Mouse (Mus musculus): Measurements from ENCODE around the gene Hyal1.
A peak's percentile ranks its signal among the peaks of the same experiment; 100 is the strongest.

The Hyal1 gene

DNA sequence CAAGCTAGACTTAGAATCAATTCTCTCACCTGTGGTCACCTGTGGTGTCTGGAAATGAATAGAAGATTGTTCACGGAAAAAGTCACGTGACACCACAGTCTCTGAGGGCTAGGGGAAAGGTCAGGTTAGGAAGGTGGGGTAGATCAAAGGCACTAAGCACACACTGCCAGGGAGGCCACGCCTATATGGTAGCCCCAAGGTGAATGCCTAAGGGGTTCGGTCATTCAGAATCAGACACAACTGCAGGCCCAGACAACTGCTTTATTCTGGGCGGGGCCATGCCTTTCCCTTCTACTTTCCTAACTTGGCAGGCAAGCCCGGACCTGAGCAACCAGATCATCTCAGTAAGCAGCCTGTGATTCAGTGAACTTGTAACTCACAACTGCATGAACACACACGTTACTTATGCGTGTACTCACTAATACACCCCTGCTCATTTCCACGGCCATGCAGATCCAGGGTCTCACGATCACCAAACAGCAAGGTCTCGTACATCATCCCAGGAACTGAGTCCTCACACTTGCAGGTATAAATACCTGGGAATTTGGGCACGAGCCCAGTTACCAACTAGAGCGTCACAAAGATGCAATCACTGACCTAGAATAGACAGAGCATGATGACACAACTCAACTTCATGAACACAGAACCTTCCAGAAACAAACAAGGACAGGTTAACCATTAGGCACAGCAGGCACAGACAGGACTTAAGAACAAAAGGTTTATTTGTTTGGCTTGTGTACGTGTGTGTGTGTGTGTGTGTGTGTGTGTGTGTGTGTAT, 959 bp upstream of the Hyal1 start:
- DNase-seq = no peak

DNA sequence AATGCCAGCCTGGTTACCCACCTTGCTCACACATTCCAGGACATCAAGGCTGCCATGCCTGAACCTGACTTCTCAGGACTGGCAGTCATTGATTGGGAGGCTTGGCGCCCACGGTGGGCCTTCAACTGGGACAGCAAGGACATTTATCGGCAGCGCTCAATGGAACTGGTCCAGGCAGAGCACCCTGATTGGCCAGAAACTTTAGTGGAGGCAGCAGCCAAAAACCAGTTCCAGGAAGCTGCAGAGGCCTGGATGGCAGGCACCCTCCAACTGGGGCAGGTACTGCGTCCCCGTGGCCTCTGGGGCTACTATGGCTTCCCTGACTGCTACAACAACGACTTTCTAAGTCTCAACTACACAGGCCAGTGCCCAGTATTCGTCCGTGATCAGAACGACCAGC, 1.1 kb downstream of the Hyal1 start:
- DNase-seq = no peak

DNA sequence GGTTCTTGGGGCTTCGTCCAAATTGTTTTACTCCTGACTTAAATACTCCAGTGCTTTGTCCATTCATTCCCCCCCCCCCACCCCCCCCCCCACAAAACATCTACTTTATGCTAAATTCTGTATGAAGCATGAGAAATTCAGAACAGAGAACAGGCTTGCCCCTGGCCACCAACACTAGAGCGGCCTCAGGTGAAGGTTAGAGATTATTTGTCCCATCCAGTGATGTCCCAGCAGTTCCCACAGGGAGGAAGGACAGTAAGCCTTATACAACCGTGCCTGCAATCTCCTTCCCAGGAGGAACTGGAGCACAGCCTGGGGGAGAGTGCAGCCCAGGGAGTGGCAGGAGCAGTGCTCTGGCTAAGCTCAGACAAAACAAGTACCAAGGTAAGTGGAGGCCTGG, 1.9 kb downstream of the Hyal1 start, which contains the start of gene Naa80:
Naa80 (plus strand) TSS at position 301 of the 400 bp plus-strand sequence.
- DNase-seq = no peak

DNA sequence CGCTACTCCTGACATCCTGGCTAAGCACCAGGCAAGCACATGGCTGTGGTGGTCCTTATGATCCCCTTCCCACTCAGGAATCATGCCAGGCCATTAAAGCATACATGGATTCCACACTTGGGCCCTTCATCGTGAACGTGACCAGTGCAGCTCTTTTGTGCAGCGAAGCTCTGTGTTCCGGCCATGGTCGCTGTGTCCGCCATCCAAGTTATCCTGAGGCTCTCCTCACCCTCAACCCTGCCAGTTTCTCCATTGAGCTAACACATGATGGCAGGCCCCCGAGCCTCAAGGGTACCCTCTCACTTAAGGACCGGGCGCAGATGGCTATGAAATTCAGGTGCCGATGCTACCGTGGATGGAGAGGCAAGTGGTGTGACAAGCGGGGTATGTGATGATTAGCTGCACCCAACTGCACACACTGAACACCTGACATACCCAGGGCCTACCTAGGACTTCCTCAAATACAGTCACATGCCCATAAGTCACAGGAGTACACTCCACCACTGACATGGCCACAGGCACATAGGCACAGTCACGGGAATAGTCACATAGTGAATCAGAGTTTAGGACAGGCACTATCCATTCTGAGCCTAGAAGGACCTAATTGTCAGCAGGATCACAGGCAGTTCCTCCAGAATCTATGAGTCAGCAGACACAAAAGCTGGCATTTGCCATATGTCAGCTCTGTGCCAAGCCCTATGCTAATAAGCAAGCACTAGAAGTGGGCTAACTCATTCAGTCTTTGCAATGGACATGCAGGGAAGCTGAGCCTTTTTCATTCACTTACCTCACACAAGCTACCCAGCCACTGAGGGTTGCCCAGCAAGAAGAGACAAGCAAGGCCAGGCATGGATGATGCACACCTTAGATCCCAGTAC, 2.5 kb downstream of the Hyal1 start:
- DNase-seq = no peak

DNA sequence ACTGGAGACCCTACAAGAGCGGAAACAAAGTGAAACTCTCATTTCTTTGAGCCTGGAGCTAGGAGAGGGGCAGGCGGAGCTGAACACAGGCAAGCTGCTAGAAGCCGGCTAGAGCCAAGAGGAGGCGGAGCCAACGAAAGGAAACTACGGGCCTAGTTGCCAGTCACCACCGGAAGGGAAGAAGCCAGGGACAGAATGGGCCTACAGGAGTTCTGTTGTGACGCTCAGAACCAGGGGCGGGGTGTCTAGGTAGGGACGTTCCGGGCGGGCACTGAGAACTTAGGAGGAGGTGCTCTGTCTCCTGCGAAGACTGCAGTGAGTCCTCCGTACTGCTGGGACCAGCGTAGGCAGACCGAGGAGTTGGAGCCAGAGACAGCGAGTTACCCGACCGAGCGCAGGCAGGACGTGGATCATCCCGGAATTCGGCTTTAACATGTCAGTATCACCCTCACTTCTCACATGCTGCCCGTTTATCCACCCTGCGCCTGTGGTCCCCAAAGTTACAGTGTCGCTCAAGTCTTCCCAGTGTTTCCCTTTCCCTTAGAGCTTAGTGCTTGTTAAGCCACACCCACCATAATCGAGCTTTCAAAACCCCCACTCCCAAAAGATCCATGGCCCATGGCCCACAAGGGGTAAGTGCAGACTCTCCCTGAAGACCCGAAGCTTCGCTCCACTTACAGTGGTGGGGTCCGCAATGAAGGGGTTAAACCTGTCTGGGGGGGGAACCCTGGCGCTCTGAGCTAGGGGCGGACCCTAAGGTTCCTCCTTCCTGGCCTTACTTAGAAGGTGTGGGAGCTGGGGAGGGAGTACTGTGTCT, 4.0 kb downstream of the Hyal1 start, which contains the start of gene Hyal3:
Hyal3 (plus strand) TSS at position 318 of the 817 bp plus-strand sequence.
- peak; percentile 95 for DNase-seq

DNA sequence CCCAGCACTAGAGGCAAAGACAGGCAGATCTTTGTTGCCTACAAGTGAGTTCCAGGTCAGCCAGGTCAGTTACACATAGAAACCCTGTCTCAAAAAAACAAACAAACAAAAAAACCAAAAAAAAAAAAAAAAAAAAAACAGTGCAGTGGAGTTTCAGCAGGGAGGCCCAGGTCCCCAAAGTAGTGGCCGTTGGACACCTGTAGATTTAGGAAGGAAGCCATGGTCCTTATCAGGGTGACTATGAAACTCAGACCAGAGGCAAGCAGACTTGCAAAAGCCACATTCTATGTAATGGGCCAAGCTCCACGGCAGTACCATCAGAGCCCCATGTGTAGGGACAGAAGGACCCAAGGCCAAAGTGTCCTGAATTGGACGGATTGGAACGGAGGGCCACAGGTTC, 4.9 kb downstream of the Hyal1 start:
- no peak for DNase-seq

DNA sequence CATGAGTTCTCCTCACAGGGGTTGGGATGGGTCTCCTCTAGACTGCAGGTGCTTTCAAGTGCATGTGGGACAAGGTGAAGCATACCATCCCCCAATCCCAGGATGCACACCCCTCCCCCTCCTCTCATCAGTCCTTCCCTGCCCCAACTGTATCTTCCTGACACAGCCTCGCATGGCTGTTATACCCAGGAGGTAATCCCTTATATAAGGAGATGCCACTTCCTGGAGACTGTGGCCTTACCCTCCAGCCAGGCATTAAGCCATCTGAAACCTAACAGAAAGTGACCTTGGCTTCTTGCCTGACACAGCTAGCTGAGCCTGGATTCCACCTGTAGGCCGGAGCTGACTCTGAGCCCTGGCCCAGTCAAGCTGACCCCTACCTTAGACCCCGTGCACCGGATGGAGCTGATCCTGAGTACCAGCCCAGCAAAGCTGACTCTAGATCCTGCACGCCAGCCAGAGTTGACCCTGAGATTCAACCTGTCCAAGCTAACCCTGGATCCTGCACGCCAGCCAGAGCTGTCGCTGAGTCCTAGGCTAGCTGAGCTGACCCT, 5.9 kb downstream of the Hyal1 start:
- no peak for DNase-seq

DNA sequence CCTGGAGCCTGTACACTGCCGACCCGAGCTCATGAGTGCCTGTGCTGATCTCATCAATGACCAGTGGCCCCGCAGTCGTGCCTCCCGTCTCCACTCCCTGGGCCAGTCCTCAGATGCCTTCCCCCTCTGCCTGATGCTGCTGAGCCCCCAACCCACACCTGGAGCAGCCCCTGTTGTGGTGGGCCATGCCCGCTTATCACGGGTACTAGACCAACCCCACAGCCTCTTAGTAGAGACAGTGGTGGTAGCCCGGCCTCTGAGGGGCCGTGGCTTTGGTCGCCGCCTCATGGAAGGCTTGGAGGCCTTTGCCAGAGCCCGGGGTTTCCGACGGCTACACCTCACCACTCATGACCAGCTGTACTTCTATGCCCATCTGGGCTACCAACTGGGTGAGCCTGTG, 6.4 kb downstream of the Hyal1 start:
- no peak for DNase-seq

DNA sequence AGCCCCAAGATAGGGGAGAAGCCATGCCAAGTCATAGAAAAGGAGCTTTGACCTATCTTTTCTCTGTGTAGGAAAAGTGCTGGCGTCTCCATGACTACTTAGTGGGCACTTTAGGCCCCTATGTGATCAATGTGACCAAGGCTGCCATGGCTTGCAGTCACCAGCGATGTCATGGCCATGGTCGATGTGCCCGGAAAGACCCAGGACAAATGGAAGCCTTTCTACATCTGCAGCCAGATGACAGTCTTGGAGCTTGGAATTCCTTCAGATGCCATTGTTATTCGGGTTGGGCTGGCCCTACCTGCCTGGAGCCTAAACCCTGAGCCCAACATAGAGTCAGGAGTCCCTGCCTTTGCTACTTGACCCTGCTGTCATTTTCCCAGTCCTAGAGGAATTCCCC, 9.8 kb downstream of the Hyal1 start:
- DNase-seq = no peak

DNA sequence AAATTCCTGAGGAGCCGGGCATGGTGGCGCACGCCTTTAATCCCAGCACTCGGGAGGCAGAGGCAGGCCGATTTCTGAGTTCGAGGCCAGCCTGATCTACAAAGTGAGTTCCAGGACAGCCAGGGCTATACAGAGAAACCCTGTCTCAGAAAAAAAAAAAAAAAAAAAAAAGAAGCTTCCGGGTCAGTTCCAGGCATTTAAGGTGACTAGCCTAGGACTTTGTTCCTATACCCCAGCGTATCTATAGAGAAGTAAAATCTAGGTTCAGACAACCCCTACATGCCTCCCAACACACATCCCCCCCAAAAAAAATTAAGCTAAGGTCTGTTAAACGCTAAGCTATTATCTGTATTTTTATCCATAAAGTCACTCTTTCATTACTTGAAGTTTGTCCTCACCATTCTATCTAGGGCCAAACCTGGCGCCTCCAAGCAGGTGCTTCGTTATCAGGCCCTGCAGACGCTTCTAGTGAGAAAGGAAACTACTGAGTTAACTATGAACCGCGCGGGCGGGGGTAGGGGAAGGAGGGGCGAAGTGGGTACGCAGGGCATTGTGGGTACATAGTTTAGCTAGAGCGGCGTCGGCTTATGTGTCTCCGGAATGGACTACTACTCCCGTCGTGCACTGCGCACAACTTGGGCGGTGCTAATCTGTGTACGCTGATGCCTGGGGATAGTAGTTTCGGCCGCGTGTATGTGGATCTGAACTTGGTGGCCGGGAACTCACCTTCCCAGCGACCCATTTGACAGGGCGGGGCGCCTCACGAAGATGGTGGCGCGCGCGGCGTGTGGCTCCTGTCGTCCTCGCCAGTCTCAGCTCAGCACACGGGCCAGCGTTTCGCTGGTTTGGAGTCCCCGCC, 10.5 kb downstream of the Hyal1 start, which contains the start of gene Ifrd2:
Ifrd2 (plus strand) TSS at position 669 of the 859 bp plus-strand sequence.
- peak; percentile 99 for DNase-seq

DNA sequence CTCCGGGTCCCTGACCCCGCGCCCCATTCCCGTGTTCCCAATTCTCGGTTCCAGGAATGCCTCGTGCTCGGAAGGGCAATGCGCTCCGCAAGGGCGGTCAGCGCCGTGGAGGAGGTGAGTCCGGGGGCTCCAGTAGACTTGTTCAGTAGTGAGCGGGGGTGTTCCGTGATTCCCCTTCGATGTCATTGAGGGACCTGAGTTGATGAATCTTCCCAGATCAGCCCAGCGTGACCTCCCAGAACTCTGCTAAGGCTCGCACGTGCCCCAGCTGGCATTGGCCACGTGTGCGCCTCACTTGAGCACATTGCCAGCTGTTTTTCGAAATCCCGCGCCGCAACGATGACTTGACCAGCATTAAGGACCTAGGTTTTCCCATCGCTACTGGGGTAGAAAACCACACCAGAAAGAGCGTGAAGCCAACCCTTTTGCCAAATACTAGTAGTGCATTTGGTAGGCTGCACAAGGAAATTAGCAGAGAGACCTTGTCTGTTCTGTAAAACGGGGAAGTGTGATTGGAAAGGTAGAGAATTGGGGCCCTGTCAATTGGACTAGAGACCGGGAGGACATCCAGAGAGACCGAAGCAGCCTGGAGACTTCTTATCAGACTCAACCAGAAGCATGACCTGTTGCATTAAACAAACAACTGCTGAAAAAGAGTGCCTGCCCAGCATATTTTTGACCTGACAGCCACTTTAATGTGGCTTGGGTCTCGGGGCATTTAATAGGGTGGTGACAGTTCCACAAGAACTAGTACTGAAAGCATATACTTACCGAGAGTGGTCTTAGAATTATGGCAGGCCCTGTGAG, 11.3 kb downstream of the Hyal1 start:
- DNase-seq = no peak

DNA sequence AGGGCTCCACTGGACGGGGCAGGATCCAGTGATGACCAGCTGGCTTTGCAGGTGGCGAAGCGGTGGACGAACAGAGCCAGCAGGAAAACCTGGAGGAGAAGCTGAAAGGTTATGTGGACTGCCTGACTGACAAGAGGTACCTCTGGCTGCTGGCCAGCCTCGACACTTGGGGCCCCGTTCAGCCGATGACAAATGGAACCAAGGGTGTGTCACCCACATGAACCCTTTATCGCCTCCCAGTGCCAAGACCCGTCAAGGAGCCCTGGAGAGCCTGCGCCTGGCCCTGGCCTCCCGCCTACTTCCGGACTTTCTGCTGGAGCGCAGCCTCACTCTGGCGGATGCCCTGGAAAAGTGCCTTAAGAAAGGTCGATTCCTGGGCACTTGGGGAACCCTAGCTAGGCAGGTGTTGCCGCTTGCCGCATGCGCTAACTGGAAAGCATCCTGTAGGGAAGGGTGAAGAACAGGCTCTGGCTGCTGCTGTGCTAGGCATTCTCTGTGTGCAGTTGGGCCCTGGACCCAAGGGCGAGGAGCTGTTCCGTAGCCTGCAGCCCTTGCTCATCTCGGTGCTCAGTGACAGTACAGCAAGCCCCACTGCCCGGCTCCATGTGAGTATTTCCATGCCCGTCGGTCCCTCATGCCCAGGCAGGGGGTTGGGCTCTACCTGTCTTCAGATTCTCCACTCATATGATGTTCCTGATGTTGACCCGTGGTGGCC, 13.5 kb downstream of the Hyal1 start:
- DNase-seq = peak; percentile 59

DNA sequence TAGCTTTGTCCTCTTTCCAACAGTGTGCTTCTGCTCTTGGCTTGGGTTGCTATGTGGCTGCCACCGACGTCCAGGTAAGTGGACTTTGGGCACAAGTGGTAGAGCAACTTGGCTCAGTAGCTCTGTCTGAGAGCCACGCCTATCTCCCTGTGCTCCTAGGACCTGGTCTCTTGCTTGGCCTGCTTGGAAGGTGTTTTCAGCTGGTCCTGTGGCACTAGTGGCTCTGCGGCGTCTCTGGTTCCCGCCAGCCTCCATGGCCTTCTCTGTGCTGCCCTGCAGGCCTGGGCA, 14.0 kb downstream of the Hyal1 start:
- no peak for DNase-seq

DNA sequence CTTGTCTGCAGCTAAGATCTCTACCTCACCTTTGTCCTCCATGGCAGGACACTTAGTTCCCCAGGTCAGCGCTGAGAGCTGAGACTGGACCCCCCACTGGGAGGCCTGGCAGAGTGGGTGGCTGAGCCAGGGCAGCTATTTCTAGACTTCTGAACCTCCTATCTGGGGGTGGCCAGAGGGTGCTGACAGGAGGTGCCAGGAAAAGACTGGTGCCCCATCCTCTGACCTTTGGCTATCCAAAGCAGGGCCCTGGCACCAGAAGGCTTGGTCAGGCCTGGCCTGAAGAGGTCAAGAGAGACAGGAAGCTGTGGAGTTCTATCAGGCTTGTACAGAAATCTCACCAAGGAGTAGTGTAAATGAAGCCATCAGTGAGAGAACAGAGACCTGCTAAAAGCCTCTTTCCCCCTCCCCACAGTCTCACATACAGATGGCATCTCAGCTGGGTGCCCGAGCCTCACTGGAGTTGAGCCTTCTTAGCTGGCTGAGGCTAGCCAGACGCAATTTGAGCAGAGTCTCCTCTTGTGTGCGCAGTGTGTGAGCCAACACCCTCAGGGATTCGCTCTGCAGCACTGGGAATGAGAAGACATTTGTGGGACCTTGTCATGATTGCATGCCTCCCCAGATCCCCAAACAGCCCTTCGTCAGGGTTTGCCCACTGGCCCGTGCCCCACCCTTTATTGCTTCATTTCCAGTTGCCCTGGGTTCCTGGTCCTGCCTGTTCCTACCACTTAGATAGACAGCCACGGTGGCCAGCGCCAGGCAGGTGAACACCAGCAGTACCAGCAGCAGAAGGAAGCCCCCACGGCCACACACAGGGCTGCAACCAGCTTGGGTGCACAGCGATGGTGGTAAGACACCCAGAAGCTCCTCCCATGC, 16.6 kb downstream of the Hyal1 start:
- DNase-seq = peak; percentile 77

DNA sequence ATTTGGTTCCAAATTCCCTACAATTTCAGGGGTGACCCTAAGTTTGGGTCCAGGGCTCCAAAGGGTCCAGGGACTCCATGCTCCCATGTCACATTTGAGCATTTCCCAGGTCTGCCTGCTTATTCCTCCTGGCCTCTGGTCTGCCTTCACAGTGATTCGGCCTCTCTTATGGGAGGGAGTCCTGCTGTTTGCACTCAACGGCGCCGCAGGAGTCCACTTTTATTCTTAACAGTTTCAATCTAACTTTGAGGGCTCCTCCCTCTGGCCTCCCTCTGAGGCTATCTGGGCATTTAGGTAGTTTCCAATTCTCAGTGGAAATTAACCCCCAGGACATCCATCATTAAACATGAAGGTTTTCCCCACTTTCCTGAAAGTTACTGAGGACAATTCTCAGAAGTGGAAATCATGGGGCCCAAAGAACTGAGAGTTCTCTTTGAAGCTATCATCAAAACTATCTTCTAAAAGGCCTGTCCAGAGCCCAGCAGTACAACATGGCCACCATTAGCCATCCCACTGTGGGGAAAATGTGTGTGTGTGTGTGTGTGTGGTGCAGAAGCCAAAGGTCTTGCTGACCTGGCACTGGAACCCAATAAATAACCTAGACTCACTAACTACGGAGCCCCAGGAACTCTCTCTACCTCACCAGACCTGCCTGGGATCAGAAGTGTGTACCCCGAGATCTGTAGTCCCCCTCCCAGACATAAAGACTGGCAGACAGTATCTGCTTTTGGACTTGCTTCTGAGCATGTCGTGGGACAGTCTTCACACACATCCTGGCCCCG, 17.7 kb downstream of the Hyal1 start:
- DNase-seq = no peak

DNA sequence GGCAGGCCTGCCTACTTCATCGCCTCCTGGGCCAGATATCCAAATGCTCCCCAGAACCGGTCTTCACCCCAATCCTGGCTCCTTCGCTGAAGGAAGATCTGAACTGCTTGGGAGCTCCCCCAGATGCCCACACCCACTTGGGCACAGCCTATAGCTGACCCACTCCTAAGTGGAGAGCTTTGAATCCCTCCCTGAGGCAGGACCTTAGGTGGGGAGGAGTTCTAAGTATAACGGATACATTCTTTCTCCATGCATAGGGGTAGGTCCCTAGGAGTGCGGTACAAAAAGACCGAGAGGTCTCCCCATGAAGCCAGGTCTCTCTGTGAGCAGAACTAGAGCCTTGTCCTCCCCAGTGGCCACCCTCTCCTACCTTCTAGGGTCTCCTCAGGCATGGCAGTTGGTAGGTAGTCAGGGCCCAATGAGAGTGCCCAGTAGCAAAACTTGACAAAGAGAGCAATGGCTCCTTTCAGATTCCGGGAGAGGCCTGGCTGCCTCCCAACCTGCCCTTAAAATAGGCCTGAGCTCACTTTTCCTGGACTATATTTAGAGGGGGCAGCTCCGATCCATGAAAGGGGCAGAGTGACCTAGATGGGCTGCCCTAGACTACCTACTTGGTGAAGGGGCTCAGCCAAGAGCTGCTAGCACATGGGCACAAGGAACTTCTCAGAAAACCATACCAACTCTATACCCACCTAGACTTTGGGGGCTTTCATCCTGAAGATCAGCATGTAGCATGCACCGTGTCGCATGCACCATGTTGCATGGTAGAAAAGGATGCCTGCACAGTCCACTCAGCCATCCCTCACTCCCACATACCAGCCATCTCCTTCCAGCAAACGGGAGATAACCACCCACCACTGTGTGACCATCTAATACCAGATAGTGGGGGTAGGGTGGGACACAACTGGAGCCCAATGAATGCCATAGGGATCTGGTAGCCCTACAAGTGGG, 20.2 kb downstream of the Hyal1 start:
- no peak for DNase-seq

DNA sequence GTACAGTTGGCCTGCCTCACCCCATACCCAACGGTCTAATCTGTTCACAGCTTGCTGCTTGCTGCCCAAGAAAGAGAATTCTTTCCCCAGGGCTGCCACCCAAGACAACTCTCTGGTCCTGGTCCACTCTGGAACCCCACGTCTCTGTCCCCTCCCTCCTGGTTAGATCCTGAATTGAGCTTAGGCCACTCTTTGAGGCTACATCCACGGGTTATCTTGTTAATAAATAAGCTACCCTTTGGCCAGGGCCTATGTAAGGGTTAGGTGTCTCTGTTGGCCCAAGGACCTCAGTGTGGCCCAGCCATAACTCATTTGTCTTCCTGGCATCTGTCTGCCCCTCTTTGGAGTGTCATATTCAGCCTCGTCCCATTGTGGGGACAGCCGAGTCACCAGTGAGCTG, 21.7 kb downstream of the Hyal1 start:
- no peak for DNase-seq

Data from kidney, postnatal 14 days (tissue).